Mouse (Mus musculus) stomach, postnatal 0 days (tissue): Measurements from ENCODE around the gene Dstn. TPM values are rescaled to one million over a fixed set of nuclear protein-coding genes. Genes with fewer than 3 reads are reported as not detected.

Experiments
- ATAC-seq: fragments of 200-750 bp; cut with Nextera tagmentation; 2 replicates; pipeline ENCODE4 v1.8.0; 2017; ENCODE audit not compliant: low FRiP score, low TSS enrichment
- DNase-seq: peaks from one replicate; pipeline ENCODE4 v3.0.0-alpha.2; 2016; ENCODE audit warnings: low spot score
- H3K27ac ChIP-seq: fragments of 300-500 bp; sonication (generic); replicated peaks from 2 replicates; pipeline ENCODE4 v1.5.1; 2014; ENCODE audit warnings: mild to moderate bottlenecking, control low read depth
- H3K27me3 ChIP-seq: fragments of 300-500 bp; sonication (generic); 2 replicates; pipeline ENCODE4 v1.6.1; 2014; ENCODE audit warnings: low read length; ENCODE audit not compliant: control insufficient read depth, insufficient read depth
- H3K36me3 ChIP-seq: fragments of 300-500 bp; sonication (generic); 2 replicates; pipeline ENCODE4 v1.6.1; 2014; ENCODE audit warnings: low read length, mixed read lengths; ENCODE audit not compliant: control insufficient read depth, insufficient read depth
- H3K4me1 ChIP-seq: fragments of 300-500 bp; sonication (generic); replicated peaks from 2 replicates; pipeline ENCODE4 v1.6.1; 2014; ENCODE audit warnings: antibody characterized with exemption; ENCODE audit not compliant: control insufficient read depth, insufficient read depth
- H3K4me2 ChIP-seq: fragments of 300-500 bp; sonication (generic); replicated peaks from 2 replicates; pipeline ENCODE4 v1.6.1; 2014; ENCODE audit warnings: low read depth, mild to moderate bottlenecking, control low read depth, moderate library complexity
- H3K4me3 ChIP-seq: fragments of 300-500 bp; sonication (generic); 2 replicates; pipeline ENCODE4 v1.5.1; 2014; ENCODE audit warnings: low read depth, low read length, control low read depth
- H3K9ac ChIP-seq: fragments of 300-500 bp; sonication (generic); 2 replicates; pipeline ENCODE4 v1.6.1; 2014; ENCODE audit warnings: mild to moderate bottlenecking, low read length, control low read depth, mixed read lengths
- H3K9me3 ChIP-seq: fragments of 300-500 bp; sonication (generic); 2 replicates; pipeline ENCODE4 v1.6.1; 2016; ENCODE audit warnings: low read length; ENCODE audit not compliant: control insufficient read depth
- CTCF ChIP-seq: IDR thresholded peaks from 2 replicates; pipeline ENCODE4 v1.5.1; 2016; ENCODE audit warnings: antibody characterized with exemption, low read depth, mild to moderate bottlenecking, moderate library complexity
- EP300 ChIP-seq: optimal IDR thresholded peaks from 2 replicates; pipeline ENCODE3; 2016; ENCODE audit warnings: antibody characterized with exemption
- WGBS: fragments of 180-500 bp; shearing (Covaris S2); extraction: QIAGEN DNeasy Blood & Tissue Kit; methylation state at CpG from one replicate; pipeline ENCODE4 v1.1.7; 2014; 5-methylcytosine and 5-hydroxymethylcytosine counted together
- polyA plus RNA-seq: library from polyadenylated mRNA; unstranded; fragments of >200 nt; fragmentation: Nextera tagmentation; extraction: Ambion mirVana; gene quantifications from 2 replicates; pipeline ENCODE4 v1.2.1, GENCODE M21; 2015

The Dstn gene
- polyA plus RNA-seq, 1 experiment from 2014 or later: 971 TPM

DNA sequence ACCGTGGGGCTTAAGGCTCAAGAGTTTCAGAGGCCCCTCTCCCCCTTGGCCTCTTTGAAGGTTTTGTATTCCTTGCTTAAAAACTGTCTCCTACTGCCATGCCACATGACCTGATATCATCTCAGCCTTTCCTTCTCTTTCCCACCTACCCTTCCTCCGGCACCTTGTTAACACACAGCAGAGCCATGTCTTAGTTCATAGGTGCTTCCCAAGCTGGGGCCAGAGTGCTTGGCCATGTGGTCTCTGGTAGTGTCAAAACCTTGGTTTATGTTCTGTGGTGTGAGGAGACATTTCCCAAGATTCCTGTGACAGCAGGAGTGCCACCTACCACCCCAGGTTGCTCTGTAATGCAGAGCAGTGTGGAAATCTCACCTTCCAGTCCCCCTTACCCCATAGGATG lies 31.3 kb downstream of the Dstn start:
- Histone ChIP-seq H3K4me2 (no peak overlapping the region), H3K27ac (no peak overlapping the region), H3K9me3 (no peaks in the 10 kb centered on the region), H3K36me3 (peaks cover 49% of the 10 kb centered on the region), H3K4me3 (no peak overlapping the region), H3K9ac (no peak overlapping the region), H3K27me3 (no peaks in the 10 kb centered on the region), H3K4me1 (no peaks in the 10 kb centered on the region)
- TF ChIP-seq EP300 (no peak), CTCF (no peak)
- 72% methylated on average over 2 of the region's 2 CpGs for WGBS
- no peak for ATAC-seq
- no peak for DNase-seq

DNA sequence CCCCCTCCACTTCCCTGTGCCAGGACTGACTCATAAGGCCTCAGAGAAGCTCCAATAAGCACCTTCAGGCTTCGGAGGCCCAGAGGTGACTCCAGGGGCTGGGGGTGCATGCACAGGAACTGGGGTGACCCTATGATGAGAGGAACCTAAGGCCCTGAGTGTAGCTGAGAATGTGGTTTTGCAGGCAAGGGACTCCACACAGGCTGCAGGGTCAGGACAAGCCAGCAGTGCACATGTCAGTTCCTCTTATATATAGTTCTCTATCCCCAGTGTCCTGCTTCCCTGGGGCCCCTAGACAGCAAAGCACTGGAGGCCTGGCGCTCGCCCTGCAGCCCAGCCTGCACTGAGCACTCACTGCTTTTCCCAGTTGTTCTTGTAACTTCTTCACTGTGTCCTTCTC lies 32.9 kb downstream of the Dstn start:
- H3K9me3 ChIP-seq: no peaks in the 10 kb centered on the region
- no peak overlapping the region for H3K4me3 ChIP-seq
- 75% methylated on average over 3 of the region's 3 CpGs for WGBS
- TF ChIP-seq CTCF (no peak), EP300 (no peak)
- no peak overlapping the region for H3K4me2 ChIP-seq
- no peaks in the 10 kb centered on the region for H3K27me3 ChIP-seq
- DNase-seq (no peak), ATAC-seq (no peak)
- H3K36me3 ChIP-seq: peaks cover 60% of the 10 kb centered on the region
- no peak overlapping the region for H3K27ac ChIP-seq
- no peak overlapping the region for H3K9ac ChIP-seq
- no peaks in the 10 kb centered on the region for H3K4me1 ChIP-seq

DNA sequence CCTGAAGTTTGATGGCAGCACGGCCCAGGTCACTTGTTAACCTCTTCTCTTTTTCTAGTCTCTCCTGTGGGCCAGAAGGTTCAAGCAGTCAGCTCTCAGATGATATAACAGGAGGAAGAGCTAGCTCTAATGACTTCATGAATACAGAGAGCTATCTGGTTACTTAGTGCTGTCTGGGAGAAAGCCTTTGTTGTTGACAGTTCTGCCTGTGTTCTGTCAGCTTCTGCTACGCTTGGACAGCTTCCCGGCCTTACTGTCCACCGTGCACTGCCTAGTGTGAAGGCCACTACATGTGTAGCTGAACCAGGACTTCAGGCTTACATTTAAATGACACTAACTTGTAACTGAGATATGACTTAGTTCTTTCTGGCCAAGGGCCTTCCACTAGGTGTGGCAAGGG lies 33.3 kb downstream of the Dstn start:
- no peak overlapping the region for H3K27ac ChIP-seq
- TF ChIP-seq CTCF (no peak), EP300 (no peak)
- no peak for DNase-seq

DNA sequence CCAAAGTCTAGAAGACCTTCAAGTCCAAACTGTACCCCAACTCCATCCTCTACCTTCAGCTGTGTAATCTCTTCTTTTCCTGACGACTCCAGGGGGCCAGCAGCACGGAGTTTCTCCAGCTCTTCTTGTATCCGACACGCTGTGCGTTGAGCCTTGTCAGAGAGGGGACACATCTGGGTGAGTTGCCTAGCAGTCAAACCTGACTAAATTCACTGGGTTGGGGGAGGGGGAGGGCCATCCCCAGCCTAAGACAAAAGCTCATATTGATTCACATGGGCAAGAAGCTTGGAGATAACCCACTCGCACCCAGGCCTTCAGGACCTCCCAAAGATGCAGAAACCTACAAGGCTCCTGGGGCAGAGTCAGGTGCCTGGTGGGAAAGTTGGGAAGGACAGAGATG lies 34.1 kb downstream of the Dstn start:
- no peak overlapping the region for H3K27ac ChIP-seq
- no peak for TF ChIP-seq CTCF
- no peak for TF ChIP-seq EP300
- peaks cover 70% of the 10 kb centered on the region for H3K36me3 ChIP-seq
- H3K9me3 ChIP-seq: no peaks in the 10 kb centered on the region
- no peaks in the 10 kb centered on the region for H3K4me1 ChIP-seq
- no peak for DNase-seq
- no peak overlapping the region for H3K9ac ChIP-seq
- ATAC-seq: no peak
- no peaks in the 10 kb centered on the region for H3K27me3 ChIP-seq
- WGBS: 93% methylated on average over 6 of the region's 6 CpGs
- no peak overlapping the region for H3K4me2 ChIP-seq
- H3K4me3 ChIP-seq: no peak overlapping the region

More for the DNA sequence above, 33.3 kb downstream of the Dstn start:
- Histone ChIP-seq H3K9me3 (no peaks in the 10 kb centered on the region), H3K27me3 (no peaks in the 10 kb centered on the region), H3K9ac (no peak overlapping the region), H3K4me1 (no peaks in the 10 kb centered on the region), H3K4me3 (no peak overlapping the region), H3K4me2 (no peak overlapping the region), H3K36me3 (peaks cover 64% of the 10 kb centered on the region)
- ATAC-seq: no peak
- WGBS: 69% methylated on average over 4 of the region's 4 CpGs

DNA sequence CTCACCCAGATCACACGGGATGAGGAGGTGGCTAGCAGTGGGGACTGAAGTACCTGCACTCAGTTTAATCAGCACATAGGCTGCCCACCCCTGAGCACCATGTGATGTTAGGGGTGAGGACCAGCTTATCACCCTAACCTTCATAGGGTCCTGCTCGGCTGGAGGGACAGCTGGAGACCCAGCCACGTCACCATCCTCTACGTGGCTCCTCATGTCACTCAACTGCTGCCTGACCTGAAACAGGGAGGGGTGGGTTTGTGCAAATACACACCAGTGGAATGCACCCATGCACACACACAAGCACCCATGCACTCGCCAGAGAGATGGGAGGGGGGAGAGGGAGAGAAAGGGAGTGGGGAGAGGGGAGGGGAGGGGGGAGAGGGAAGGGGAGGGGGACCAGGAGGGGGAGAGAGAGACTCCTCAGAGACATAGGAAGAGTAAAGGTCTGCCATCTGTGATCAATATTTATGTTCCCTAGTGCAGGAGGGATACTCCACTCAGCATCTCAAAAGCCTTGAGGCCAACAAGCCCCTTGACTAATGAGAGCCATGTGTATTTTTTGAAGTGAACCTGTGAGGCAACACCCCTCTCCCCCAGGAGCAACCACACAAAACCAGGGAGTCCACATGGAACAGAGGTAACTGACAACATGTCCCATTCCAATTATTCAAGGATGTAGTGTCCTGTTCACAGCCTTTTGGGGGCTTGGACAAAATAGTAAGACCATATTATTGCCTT lies 35.3 kb downstream of the Dstn start:
- Histone ChIP-seq H3K9me3 (no peaks in the 10 kb centered on the region), H3K27me3 (no peaks in the 10 kb centered on the region), H3K4me1 (no peaks in the 10 kb centered on the region), H3K4me2 (no peak overlapping the region), H3K9ac (no peak overlapping the region), H3K4me3 (no peak overlapping the region), H3K27ac (no peak overlapping the region), H3K36me3 (peaks cover 74% of the 10 kb centered on the region)
- no peak for TF ChIP-seq EP300
- TF ChIP-seq CTCF: no peak
- ATAC-seq (no peak), DNase-seq (no peak)
- WGBS: 63% methylated on average over 5 of the region's 5 CpGs

DNA sequence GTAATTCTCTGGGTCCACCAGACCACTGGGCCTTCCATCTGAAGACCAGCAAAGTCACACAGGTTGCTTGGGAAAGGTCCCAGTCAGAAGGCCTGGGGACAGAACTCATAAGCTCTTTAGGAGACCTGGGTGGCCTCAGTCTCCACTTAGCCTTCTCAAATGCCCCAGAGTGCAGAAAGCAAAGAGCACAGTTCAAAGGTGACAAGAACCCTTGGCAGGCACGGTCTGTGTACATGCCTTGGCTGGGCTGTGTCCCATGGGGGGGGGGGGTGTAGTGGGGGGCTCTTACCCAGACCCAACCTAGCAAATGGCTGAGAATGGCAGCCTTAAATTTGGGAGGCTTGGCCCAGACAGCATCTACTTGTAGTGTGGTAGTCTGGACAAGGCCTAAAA lies 35.9 kb downstream of the Dstn start:
- no peaks in the 10 kb centered on the region for H3K4me1 ChIP-seq
- H3K9ac ChIP-seq: no peak overlapping the region
- DNase-seq (no peak), ATAC-seq (no peak)
- WGBS: 59% methylated on average over 1 of the region's 1 CpGs
- peaks cover 80% of the 10 kb centered on the region for H3K36me3 ChIP-seq
- no peak overlapping the region for H3K4me3 ChIP-seq
- no peak overlapping the region for H3K27ac ChIP-seq
- no peaks in the 10 kb centered on the region for H3K27me3 ChIP-seq
- no peak for TF ChIP-seq EP300
- TF ChIP-seq CTCF: no peak
- no peaks in the 10 kb centered on the region for H3K9me3 ChIP-seq
- H3K4me2 ChIP-seq: no peak overlapping the region
